Mouse (Mus musculus) hindbrain, embryonic 11.5 days (tissue): ENCODE results near the gene Ttc23l. TPM values are rescaled to one million over a fixed set of nuclear protein-coding genes. Genes with fewer than 3 reads are reported as not detected.
"Not testable (repeated sequence)": the region's sequence is repeated elsewhere in the genome, so short reads cannot be mapped to it uniquely, and the experiment has no call there.

ENCODE experiments used
- ATAC-seq: fragments of 200-750 bp; cut with Nextera tagmentation; 2 replicates; pipeline ENCODE4 v1.8.0; 2017; ENCODE audit warnings: mild to moderate bottlenecking, moderate TSS enrichment, moderate library complexity; ENCODE audit not compliant: low FRiP score
- DNase-seq: peaks from one replicate; pipeline ENCODE4 v3.0.0-alpha.2; 2015; ENCODE audit warnings: low spot score
- H3K27ac ChIP-seq: fragments of 300-500 bp; sonication (generic); 2 replicates; pipeline ENCODE4 v1.5.1; 2014; ENCODE audit warnings: mild to moderate bottlenecking, low read depth, low read length
- H3K27me3 ChIP-seq: fragments of 300-500 bp; sonication (generic); 2 replicates; pipeline ENCODE4 v1.6.1; 2014; ENCODE audit warnings: mild to moderate bottlenecking, low read length, moderate library complexity, mixed read lengths; ENCODE audit not compliant: control insufficient read depth, insufficient read depth
- H3K36me3 ChIP-seq: fragments of 300-500 bp; sonication (generic); 2 replicates; pipeline ENCODE4 v1.6.1; 2014; ENCODE audit warnings: mild to moderate bottlenecking, low read length, moderate library complexity, mixed read lengths; ENCODE audit not compliant: control insufficient read depth, insufficient read depth
- H3K4me1 ChIP-seq: fragments of 300-500 bp; sonication (generic); replicated peaks from 2 replicates; pipeline ENCODE4 v1.6.1; 2014; ENCODE audit warnings: low read length, mixed read lengths; ENCODE audit not compliant: control insufficient read depth, insufficient read depth
- H3K4me2 ChIP-seq: fragments of 300-500 bp; sonication (generic); replicated peaks from 2 replicates; pipeline ENCODE4 v1.6.1; 2014; ENCODE audit warnings: mild to moderate bottlenecking, low read depth, low read length
- H3K4me3 ChIP-seq: fragments of 300-500 bp; sonication (generic); 2 replicates; pipeline ENCODE4 v1.5.1; 2014; ENCODE audit warnings: low read depth, low read length
- H3K9ac ChIP-seq: fragments of 300-500 bp; sonication (generic); 2 replicates; pipeline ENCODE4 v1.6.1; 2014; ENCODE audit warnings: low read depth, low read length
- H3K9me3 ChIP-seq: fragments of 300-500 bp; sonication (generic); 2 replicates; pipeline ENCODE4 v1.6.1; 2016; ENCODE audit warnings: low read length; ENCODE audit not compliant: control insufficient read depth
- WGBS: fragments of 180-500 bp; shearing (Covaris S2); extraction: QIAGEN DNeasy Blood & Tissue Kit; methylation state at CpG from one replicate; pipeline ENCODE4 v1.1.7; 2014; 5-methylcytosine and 5-hydroxymethylcytosine counted together
- polyA plus RNA-seq: library from polyadenylated mRNA; unstranded; fragments of >200 nt; fragmentation: Nextera tagmentation; extraction: Ambion mirVana; gene quantifications from 2 replicates; pipeline ENCODE4 v1.2.1, GENCODE M21; 2014

Ttc23l gene
- polyA plus RNA-seq, 1 experiment from 2014 or later = not detected

- Histone ChIP-seq H3K36me3 (no peaks in the 10 kb centered on the region), H3K4me1 (no peaks in the 10 kb centered on the region), H3K27ac (no peak overlapping the region), H3K4me3 (no peak overlapping the region), H3K27me3 (no peaks in the 10 kb centered on the region), H3K4me2 (no peak overlapping the region), H3K9me3 (no peaks in the 10 kb centered on the region), H3K9ac (no peak overlapping the region)
- ATAC-seq (no peak), DNase-seq (no peak)
- WGBS = 80% methylated on average over 16 of the region's 16 CpGs
These were observed 18.0 kb downstream of the Ttc23l start for GRCm38 (mm10) chr15:10540271-10541088.

- no peak overlapping the region for H3K4me3 ChIP-seq
- H3K27ac ChIP-seq = no peak overlapping the region
- no peak overlapping the region for H3K9ac ChIP-seq
- no peaks in the 10 kb centered on the region for H3K9me3 ChIP-seq
- no peaks in the 10 kb centered on the region for H3K4me1 ChIP-seq
- DNase-seq (no peak), ATAC-seq (no peak)
- no peaks in the 10 kb centered on the region for H3K27me3 ChIP-seq
- 80% methylated on average over 7 of the region's 7 CpGs for WGBS
- no peak overlapping the region for H3K4me2 ChIP-seq
- no peaks in the 10 kb centered on the region for H3K36me3 ChIP-seq
These were observed 22.5 kb downstream of the Ttc23l start for GRCm38 (mm10) chr15:10535969-10536368.

GRCm38 (mm10) chr15:10534591-10534990 is 23.9 kb downstream of the Ttc23l start:
- Histone ChIP-seq H3K4me2 (no peak overlapping the region), H3K9ac (no peak overlapping the region), H3K27ac (no peak overlapping the region), H3K9me3 (no peaks in the 10 kb centered on the region), H3K36me3 (no peaks in the 10 kb centered on the region), H3K4me3 (no peak overlapping the region), H3K4me1 (no peaks in the 10 kb centered on the region), H3K27me3 (no peaks in the 10 kb centered on the region)
- ATAC-seq (no peak), DNase-seq (no peak)
- 88% methylated on average over 5 of the region's 5 CpGs for WGBS

GRCm38 (mm10) chr15:10533361-10533760 is 25.1 kb downstream of the Ttc23l start:
- DNase-seq, H3K27me3 ChIP-seq, H3K4me2 ChIP-seq, H3K9me3 ChIP-seq, H3K4me3 ChIP-seq, ATAC-seq, H3K9ac ChIP-seq, H3K4me1 ChIP-seq, H3K36me3 ChIP-seq, H3K27ac ChIP-seq: not testable (repeated sequence)
- WGBS = 91% methylated on average over 10 of the region's 10 CpGs

- Histone ChIP-seq H3K27ac (no peak overlapping the region), H3K27me3 (no peaks in the 10 kb centered on the region), H3K9ac (no peak overlapping the region), H3K4me2 (no peak overlapping the region), H3K4me3 (no peak overlapping the region), H3K4me1 (no peaks in the 10 kb centered on the region), H3K9me3 (no peaks in the 10 kb centered on the region), H3K36me3 (no peaks in the 10 kb centered on the region)
- ATAC-seq (no peak), DNase-seq (no peak)
- WGBS = 93% methylated on average over 4 of the region's 4 CpGs
These were observed 27.1 kb downstream of the Ttc23l start for GRCm38 (mm10) chr15:10531352-10531751.

- no peak overlapping the region for H3K9ac ChIP-seq
- no peak overlapping the region for H3K27ac ChIP-seq
- no peaks in the 10 kb centered on the region for H3K9me3 ChIP-seq
- no peaks in the 10 kb centered on the region for H3K4me1 ChIP-seq
- H3K4me2 ChIP-seq = no peak overlapping the region
- ATAC-seq (no peak), DNase-seq (no peak)
- H3K27me3 ChIP-seq = no peaks in the 10 kb centered on the region
- no peaks in the 10 kb centered on the region for H3K36me3 ChIP-seq
- H3K4me3 ChIP-seq = no peak overlapping the region
- WGBS = 83% methylated on average over 1 of the region's 1 CpGs
These were observed 32.6 kb downstream of the Ttc23l start for GRCm38 (mm10) chr15:10525896-10526295.

DNA sequence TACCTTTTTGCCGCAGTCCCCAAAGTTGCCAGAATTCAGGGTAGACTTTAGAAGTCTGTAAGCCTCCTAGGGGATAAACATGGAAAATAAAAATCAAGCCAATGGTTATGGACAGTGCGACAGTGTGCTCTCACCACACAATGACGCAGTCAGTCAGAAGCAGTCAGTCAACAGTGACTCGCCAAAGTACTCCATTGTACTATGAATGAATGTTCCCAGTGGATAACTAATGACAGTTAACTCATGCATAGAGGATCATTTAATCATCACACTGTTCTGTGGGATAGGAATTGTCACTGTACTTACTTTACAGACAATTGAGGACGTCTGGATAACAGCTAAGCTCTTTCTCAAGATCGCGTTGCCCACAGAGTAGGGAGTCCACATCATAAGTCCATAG is 43.3 kb downstream of the Ttc23l start:
- DNase-seq (no peak), ATAC-seq (no peak)
- 87% methylated on average over 7 of the region's 7 CpGs for WGBS

DNA sequence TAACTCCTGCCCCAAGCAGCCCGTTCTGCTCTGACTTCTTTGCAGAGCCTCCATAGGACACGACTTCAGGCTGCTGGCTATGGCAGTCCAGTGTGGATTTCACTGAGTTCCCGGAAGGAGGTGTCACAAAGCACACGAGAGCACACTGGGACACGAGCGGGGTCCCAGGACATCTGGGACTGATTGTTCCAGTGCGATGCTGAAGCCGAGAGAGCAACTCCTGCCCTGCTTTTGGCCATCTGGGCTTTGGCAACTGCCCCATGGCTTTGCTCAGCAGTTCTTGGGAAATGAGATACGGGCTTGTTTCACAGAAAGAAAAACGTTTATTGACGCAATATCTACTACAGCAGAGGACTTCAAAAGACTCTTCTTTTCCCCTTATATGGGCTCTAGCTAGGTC is 52.4 kb downstream of the Ttc23l start:
- WGBS = 69% methylated on average over 11 of the region's 11 CpGs
- ATAC-seq = no peak
- Histone ChIP-seq H3K9ac (no peak overlapping the region), H3K36me3 (no peaks in the 10 kb centered on the region), H3K27ac (no peak overlapping the region), H3K4me3 (no peak overlapping the region), H3K9me3 (no peaks in the 10 kb centered on the region), H3K4me1 (no peaks in the 10 kb centered on the region), H3K27me3 (no peaks in the 10 kb centered on the region), H3K4me2 (no peak overlapping the region)
- no peak for DNase-seq

More for the DNA sequence above, 43.3 kb downstream of the Ttc23l start:
- Histone ChIP-seq H3K4me1 (no peaks in the 10 kb centered on the region), H3K4me2 (no peak overlapping the region), H3K27me3 (no peaks in the 10 kb centered on the region), H3K4me3 (no peak overlapping the region), H3K36me3 (no peaks in the 10 kb centered on the region), H3K9ac (no peak overlapping the region), H3K9me3 (no peaks in the 10 kb centered on the region), H3K27ac (no peak overlapping the region)
